Mouse (Mus musculus): ENCODE measurements around the gene Myo1g. TPM values are rescaled to one million over a fixed set of nuclear protein-coding genes. Genes with fewer than 3 reads are reported as not detected.

Gene Myo1g
- polyA plus RNA-seq, 1 experiment from 2014 or later, result 0.59 TPM

DNA sequence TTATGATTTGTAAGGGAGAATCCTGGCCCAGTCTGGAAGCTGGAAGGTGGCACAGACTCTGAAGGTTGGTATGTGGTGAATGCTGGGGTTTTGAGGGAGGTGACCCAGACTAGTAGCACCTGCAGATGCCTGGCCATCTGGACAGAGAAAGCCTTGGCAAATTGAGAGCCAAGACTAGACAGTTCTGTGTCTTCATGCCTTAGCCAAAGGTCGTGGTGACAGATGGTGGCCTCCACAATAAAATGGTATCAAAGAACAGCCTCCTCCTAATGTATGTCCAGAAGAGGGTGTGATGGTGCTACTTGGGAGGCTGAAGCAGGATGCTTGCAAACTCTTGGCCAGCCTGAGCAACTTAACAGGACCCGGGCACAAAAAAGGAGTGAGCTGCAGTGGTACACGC lies 16.5 kb downstream of the Myo1g start:
- Histone ChIP-seq H3K27ac (replicated peaks in 1 of 2; ENCODE audit: control insufficient read depth in 1 of 2, insufficient read depth in 1 of 2, low read depth in 2 of 2, low read length in 2 of 2) (no peak overlapping the region), H3K4me3 (ENCODE audit: control insufficient read depth in 1 of 2, insufficient read depth in 1 of 2, low read depth in 1 of 2, low read length in 2 of 2) (no peak overlapping the region), H3K4me2 (ENCODE audit: low read length) (no peak overlapping the region), H3K4me1 (ENCODE audit: control insufficient read depth in 2 of 2, insufficient read depth in 2 of 2, low read length in 2 of 2) (no peaks in the 10 kb centered on the region), H3K9me3 (ENCODE audit: control insufficient read depth, low read length) (no peaks in the 10 kb centered on the region), H3K9ac (ENCODE audit: low read length) (no peak overlapping the region), H3K27me3 (ENCODE audit: control insufficient read depth, insufficient read depth, low read length) (no peaks in the 10 kb centered on the region), H3K36me3 (ENCODE audit: control insufficient read depth, insufficient read depth, low read length) (no peaks in the 10 kb centered on the region)
- no peak for ATAC-seq (ENCODE audit: insufficient number of reproducible peaks, insufficient read depth, low FRiP score, low read depth)
- WGBS, result 60% methylated on average over 3 of the region's 3 CpGs

DNA sequence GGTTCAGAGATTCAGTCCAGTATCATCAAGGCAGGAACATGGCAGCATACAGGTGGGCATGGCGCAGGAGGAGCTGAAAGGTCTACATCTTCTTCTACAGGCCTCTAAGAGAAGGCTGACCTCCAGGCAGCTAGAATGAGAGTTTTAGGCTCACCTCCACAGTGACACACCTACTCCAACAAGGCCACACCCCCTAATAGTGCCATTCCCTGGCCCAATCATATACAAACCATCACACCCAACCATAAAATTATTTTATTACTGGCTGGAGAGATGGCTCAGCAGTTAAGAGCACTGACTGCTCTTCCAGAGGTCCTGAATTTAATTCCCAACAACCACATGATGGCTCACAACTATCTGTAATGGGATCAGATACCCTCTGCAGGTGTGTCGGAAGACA lies 18.3 kb downstream of the Myo1g start:
- Histone ChIP-seq H3K9ac (ENCODE audit: low read length) (no peak overlapping the region), H3K4me3 (ENCODE audit: control insufficient read depth in 1 of 2, insufficient read depth in 1 of 2, low read depth in 1 of 2, low read length in 2 of 2) (no peak overlapping the region), H3K4me1 (ENCODE audit: control insufficient read depth in 2 of 2, insufficient read depth in 2 of 2, low read length in 2 of 2) (no peaks in the 10 kb centered on the region), H3K4me2 (ENCODE audit: low read length) (no peak overlapping the region), H3K27ac (replicated peaks in 1 of 2; ENCODE audit: control insufficient read depth in 1 of 2, insufficient read depth in 1 of 2, low read depth in 2 of 2, low read length in 2 of 2) (no peak overlapping the region), H3K36me3 (ENCODE audit: control insufficient read depth, insufficient read depth, low read length) (no peaks in the 10 kb centered on the region), H3K27me3 (ENCODE audit: control insufficient read depth, insufficient read depth, low read length) (no peaks in the 10 kb centered on the region), H3K9me3 (ENCODE audit: control insufficient read depth, low read length) (no peaks in the 10 kb centered on the region)
- 86% methylated on average over 2 of the region's 2 CpGs for WGBS
- no peak for ATAC-seq (ENCODE audit: insufficient number of reproducible peaks, insufficient read depth, low FRiP score, low read depth)

DNA sequence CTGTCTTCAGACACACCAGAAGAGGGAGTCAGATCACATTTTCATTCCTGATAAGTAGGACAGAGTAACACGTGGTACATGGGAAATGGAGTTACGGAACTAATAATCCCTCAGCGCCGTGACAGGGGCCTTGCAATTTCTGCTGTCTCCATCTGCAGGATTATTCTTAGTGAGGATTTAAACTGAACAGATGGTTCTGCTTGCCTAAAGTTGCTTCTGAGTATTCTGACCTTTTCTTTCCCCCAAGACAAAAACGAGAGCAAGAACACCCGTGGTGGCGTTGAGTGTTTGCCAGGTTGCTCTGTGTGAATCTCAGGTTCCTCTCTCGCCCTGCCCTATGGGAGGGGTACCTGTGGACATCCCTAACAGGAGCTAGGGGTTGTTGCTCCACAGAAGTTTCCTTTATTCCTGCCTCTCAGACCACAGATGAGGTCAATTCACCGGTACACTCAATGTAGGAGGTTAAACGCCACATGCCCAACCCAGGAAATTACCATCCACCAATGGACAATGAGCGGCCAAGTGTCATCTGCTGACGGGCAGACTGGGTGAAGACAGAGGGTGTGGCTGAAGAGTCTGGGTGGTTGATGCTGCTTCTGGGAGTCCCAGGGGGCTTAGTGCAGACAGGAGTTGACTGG lies 23.3 kb downstream of the Myo1g start:
- Histone ChIP-seq H3K4me2 (ENCODE audit: low read length) (no peak overlapping the region), H3K27me3 (ENCODE audit: control insufficient read depth, insufficient read depth, low read length) (no peaks in the 10 kb centered on the region), H3K27ac (replicated peaks in 1 of 2; ENCODE audit: control insufficient read depth in 1 of 2, insufficient read depth in 1 of 2, low read depth in 2 of 2, low read length in 2 of 2) (no peak overlapping the region), H3K9ac (ENCODE audit: low read length) (no peak overlapping the region), H3K4me1 (ENCODE audit: control insufficient read depth in 2 of 2, insufficient read depth in 2 of 2, low read length in 2 of 2) (no peaks in the 10 kb centered on the region), H3K4me3 (ENCODE audit: control insufficient read depth in 1 of 2, insufficient read depth in 1 of 2, low read depth in 1 of 2, low read length in 2 of 2) (no peak overlapping the region), H3K36me3 (ENCODE audit: control insufficient read depth, insufficient read depth, low read length) (no peaks in the 10 kb centered on the region), H3K9me3 (ENCODE audit: control insufficient read depth, low read length) (no peaks in the 10 kb centered on the region)
- no peak for ATAC-seq (ENCODE audit: insufficient number of reproducible peaks, insufficient read depth, low FRiP score, low read depth)
- 69% methylated on average over 12 of the region's 12 CpGs for WGBS

DNA sequence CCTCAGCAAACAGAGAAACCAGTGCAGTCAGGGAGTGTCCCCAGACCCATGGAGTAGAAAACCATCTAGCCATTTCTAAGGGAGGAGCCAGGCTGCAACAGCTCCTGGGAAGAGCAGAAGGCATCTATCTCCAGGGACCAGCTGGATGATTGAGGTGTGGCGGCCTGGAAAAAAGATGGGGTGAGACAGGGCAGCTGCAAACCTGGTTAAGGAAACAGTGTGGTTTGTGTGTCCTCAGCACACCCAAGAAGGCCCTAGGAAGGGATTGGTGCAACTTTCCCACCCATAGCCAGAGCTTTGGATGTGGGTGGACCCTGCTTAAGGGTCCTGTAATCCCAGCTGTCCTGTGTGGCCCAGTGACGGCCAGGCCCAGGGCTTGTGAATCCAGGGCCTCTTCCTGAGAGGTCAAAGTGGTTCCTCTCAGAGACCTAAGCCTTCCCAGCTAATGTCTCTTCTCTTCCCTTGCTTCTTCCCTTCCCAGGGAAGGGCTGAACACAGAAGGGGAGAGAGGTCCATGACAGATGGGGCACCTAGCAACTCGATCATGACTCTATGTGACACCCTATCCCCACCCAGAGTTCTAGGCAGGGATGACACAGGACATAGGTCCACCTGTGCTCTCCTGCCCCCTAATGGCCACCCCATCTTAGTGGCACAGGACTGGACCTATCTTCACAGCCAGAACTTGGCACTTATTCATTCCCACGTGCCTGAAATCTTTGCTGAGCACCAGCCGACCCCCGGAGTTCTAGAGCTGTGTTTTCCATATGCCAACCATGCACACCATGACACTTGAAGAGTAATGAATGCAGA lies 30.9 kb downstream of the Myo1g start:
- H3K9me3 ChIP-seq (ENCODE audit: control insufficient read depth, low read length), result no peaks in the 10 kb centered on the region

DNA sequence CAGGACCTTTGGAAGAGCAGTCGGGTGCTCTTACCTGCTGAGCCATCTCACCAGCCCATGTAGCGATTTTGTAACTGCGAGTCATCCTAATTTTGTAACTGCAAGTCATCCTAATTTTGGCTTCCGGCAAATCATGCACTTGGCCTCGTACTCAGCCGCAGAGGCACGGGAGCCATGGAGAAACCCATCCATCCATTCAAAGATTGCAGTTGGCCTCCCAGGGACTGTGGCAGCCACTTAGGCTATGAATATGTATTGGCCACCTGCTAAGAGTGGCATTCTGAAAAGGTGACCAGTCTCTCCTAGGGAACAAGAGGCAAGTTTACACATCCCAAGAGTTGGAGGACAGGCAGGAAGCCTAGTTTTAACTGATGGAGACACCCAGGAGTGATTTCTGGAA lies 31.5 kb downstream of the Myo1g start:
- peaks cover 2 to 4% of the 10 kb centered on the region in 2 experiments; a peak in 3 of 4 replicates for H3K4me1 ChIP-seq (ENCODE audit: control insufficient read depth in 2 of 2, insufficient read depth in 2 of 2, low read length in 2 of 2)
- H3K9ac ChIP-seq (ENCODE audit: low read length), result no peak overlapping the region
- no peaks in the 10 kb centered on the region for H3K27me3 ChIP-seq (ENCODE audit: control insufficient read depth, insufficient read depth, low read length)
- no peak overlapping the region for H3K4me2 ChIP-seq (ENCODE audit: low read length)
- no peaks in the 10 kb centered on the region for H3K36me3 ChIP-seq (ENCODE audit: control insufficient read depth, insufficient read depth, low read length)
- no peak for ATAC-seq (ENCODE audit: insufficient number of reproducible peaks, insufficient read depth, low FRiP score, low read depth)
- no peak overlapping the region for H3K27ac ChIP-seq (replicated peaks in 1 of 2; ENCODE audit: control insufficient read depth in 1 of 2, insufficient read depth in 1 of 2, low read depth in 2 of 2, low read length in 2 of 2)
- WGBS, result 89% methylated on average over 7 of the region's 7 CpGs
- H3K9me3 ChIP-seq (ENCODE audit: control insufficient read depth, low read length), result no peaks in the 10 kb centered on the region
- no peak overlapping the region for H3K4me3 ChIP-seq (ENCODE audit: control insufficient read depth in 1 of 2, insufficient read depth in 1 of 2, low read depth in 1 of 2, low read length in 2 of 2)

More for the DNA sequence above, 30.9 kb downstream of the Myo1g start:
- no peak for ATAC-seq (ENCODE audit: insufficient number of reproducible peaks, insufficient read depth, low FRiP score, low read depth)
- WGBS, result 42% methylated on average over 6 of the region's 6 CpGs
- Histone ChIP-seq H3K4me2 (ENCODE audit: low read length) (no peak overlapping the region), H3K27ac (replicated peaks in 1 of 2; ENCODE audit: control insufficient read depth in 1 of 2, insufficient read depth in 1 of 2, low read depth in 2 of 2, low read length in 2 of 2) (no peak overlapping the region), H3K9ac (ENCODE audit: low read length) (no peak overlapping the region), H3K4me1 (ENCODE audit: control insufficient read depth in 2 of 2, insufficient read depth in 2 of 2, low read length in 2 of 2) (peaks cover 2 to 4% of the 10 kb centered on the region in 2 experiments; a peak in 3 of 4 replicates), H3K4me3 (ENCODE audit: control insufficient read depth in 1 of 2, insufficient read depth in 1 of 2, low read depth in 1 of 2, low read length in 2 of 2) (no peak overlapping the region), H3K36me3 (ENCODE audit: control insufficient read depth, insufficient read depth, low read length) (no peaks in the 10 kb centered on the region), H3K27me3 (ENCODE audit: control insufficient read depth, insufficient read depth, low read length) (no peaks in the 10 kb centered on the region)

DNA sequence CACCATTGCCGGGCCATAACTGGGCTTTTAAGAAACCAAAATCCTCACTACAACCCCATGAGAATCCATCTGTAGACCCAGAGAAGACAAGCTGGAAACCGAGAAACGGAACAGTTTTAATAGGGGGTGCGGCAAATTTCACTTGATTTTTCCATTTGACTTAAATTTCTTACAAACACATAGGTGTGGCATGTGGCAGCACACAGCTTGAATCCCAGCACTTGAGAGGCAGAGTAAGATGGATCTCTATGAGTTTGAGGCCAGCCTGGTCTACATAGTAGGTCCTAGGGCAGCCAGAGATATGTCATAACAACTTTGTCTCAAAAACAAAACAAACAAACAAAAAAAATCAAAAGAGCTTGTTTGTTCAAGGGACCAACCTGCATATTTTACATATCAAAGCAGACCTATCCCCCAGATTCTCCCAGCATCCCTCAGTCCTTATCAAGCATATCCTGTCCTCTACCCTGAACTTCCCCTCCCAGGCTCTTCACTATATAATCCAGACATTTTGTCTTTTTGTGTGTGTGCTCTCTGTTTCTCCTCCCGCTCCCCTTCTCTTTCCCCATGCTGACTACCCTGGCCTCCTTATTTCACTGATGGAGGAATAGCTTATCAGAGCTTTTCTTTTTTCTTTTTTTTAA lies 32.6 kb downstream of the Myo1g start:
- Histone ChIP-seq H3K9ac (ENCODE audit: low read length) (no peak overlapping the region), H3K36me3 (ENCODE audit: control insufficient read depth, insufficient read depth, low read length) (no peaks in the 10 kb centered on the region), H3K4me1 (ENCODE audit: control insufficient read depth in 2 of 2, insufficient read depth in 2 of 2, low read length in 2 of 2) (peaks cover 4 to 5% of the 10 kb centered on the region in 2 experiments; a peak in 3 of 4 replicates), H3K27ac (replicated peaks in 1 of 2; ENCODE audit: control insufficient read depth in 1 of 2, insufficient read depth in 1 of 2, low read depth in 2 of 2, low read length in 2 of 2) (peak overlapping the region in 1 of 2 experiments; percentile 10; a peak in 1 of 4 replicates), H3K4me2 (ENCODE audit: low read length) (no peak overlapping the region), H3K9me3 (ENCODE audit: control insufficient read depth, low read length) (no peaks in the 10 kb centered on the region), H3K4me3 (ENCODE audit: control insufficient read depth in 1 of 2, insufficient read depth in 1 of 2, low read depth in 1 of 2, low read length in 2 of 2) (no peak overlapping the region), H3K27me3 (ENCODE audit: control insufficient read depth, insufficient read depth, low read length) (no peaks in the 10 kb centered on the region)
- 91% methylated on average over 5 of the region's 5 CpGs for WGBS
- ATAC-seq (ENCODE audit: insufficient number of reproducible peaks, insufficient read depth, low FRiP score, low read depth), result no peak

DNA sequence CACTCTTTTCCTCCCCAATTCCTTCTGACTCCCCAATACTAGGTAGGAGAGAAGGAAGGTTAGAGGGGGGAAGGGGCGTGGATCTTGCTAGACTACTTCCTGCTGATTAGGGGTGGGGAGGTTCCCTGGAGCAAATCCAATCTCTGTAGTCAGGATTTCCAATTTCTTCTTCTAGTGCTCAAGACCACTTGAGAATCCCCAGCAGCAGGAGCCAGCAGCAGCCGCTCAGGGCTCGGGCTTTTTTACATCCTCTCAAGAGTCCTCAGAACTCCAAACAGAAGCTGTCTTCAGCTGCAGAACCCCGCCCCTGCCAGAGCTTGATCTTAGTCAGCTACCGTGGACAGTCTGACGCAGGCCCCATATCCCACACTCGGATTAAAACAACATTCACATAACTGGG lies 33.3 kb downstream of the Myo1g start:
- H3K9ac ChIP-seq (ENCODE audit: low read length), result no peak overlapping the region
- no peaks in the 10 kb centered on the region for H3K27me3 ChIP-seq (ENCODE audit: control insufficient read depth, insufficient read depth, low read length)
- no peak for ATAC-seq (ENCODE audit: insufficient number of reproducible peaks, insufficient read depth, low FRiP score, low read depth)
- H3K36me3 ChIP-seq (ENCODE audit: control insufficient read depth, insufficient read depth, low read length), result no peaks in the 10 kb centered on the region
- no peak overlapping the region for H3K4me3 ChIP-seq (ENCODE audit: control insufficient read depth in 1 of 2, insufficient read depth in 1 of 2, low read depth in 1 of 2, low read length in 2 of 2)
- H3K27ac ChIP-seq (replicated peaks in 1 of 2; ENCODE audit: control insufficient read depth in 1 of 2, insufficient read depth in 1 of 2, low read depth in 2 of 2, low read length in 2 of 2), result peak overlapping the region in 1 of 2 experiments; percentile 10; a peak in 2 of 4 replicates
- 23% methylated on average over 7 of the region's 7 CpGs for WGBS
- H3K9me3 ChIP-seq (ENCODE audit: control insufficient read depth, low read length), result no peaks in the 10 kb centered on the region
- no peak overlapping the region for H3K4me2 ChIP-seq (ENCODE audit: low read length)
- peaks cover 4 to 5% of the 10 kb centered on the region in 2 experiments; a peak in 3 of 4 replicates for H3K4me1 ChIP-seq (ENCODE audit: control insufficient read depth in 2 of 2, insufficient read depth in 2 of 2, low read length in 2 of 2)

All from heart, embryonic 14.5 days (tissue).